Mouse (Mus musculus) forebrain, embryonic 15.5 days (tissue): ENCODE results near the gene Acp7. TPM values are rescaled to one million over a fixed set of nuclear protein-coding genes. Genes with fewer than 3 reads are reported as not detected.

Source experiments
- ATAC-seq: fragments of 200-750 bp; cut with Nextera tagmentation; replicated peaks from 2 replicates; pipeline ENCODE4 v1.8.0; 2017; ENCODE audit warnings: mild to moderate bottlenecking, moderate TSS enrichment, moderate library complexity
- H3K27ac ChIP-seq: fragments of 300-500 bp; sonication (generic); replicated peaks from 2 replicates; pipeline ENCODE4 v1.5.1; 2015; ENCODE audit warnings: mild to moderate bottlenecking, inconsistent platforms
- H3K27me3 ChIP-seq: fragments of 300-500 bp; sonication (generic); 2 replicates; pipeline ENCODE4 v1.6.1; 2015; ENCODE audit warnings: inconsistent platforms
- H3K36me3 ChIP-seq: fragments of 300-500 bp; sonication (generic); 2 replicates; pipeline ENCODE4 v1.6.1; 2015; ENCODE audit warnings: mild to moderate bottlenecking, inconsistent platforms
- H3K4me1 ChIP-seq: fragments of 300-500 bp; sonication (generic); 2 replicates; pipeline ENCODE4 v1.6.1; 2015; ENCODE audit warnings: inconsistent platforms
- H3K4me2 ChIP-seq: fragments of 300-500 bp; sonication (generic); replicated peaks from 2 replicates; pipeline ENCODE4 v1.6.1; 2015; ENCODE audit warnings: mild to moderate bottlenecking, inconsistent platforms
- H3K4me3 ChIP-seq: fragments of 300-500 bp; sonication (generic); 2 replicates; pipeline ENCODE4 v1.5.1; 2015; ENCODE audit warnings: mild to moderate bottlenecking, inconsistent platforms
- H3K9ac ChIP-seq: fragments of 300-500 bp; sonication (generic); replicated peaks from 2 replicates; pipeline ENCODE4 v1.6.1; 2015; ENCODE audit warnings: mild to moderate bottlenecking, inconsistent platforms
- H3K9me3 ChIP-seq: fragments of 300-500 bp; sonication (generic); 2 replicates; pipeline ENCODE4 v1.6.1; 2016; ENCODE audit warnings: inconsistent platforms
- WGBS: fragments of 180-500 bp; shearing (Covaris S2); methylation state at CpG from one replicate; pipeline ENCODE4 v1.1.7; 2015; ENCODE audit warnings: mixed read lengths; 5-methylcytosine and 5-hydroxymethylcytosine counted together
- polyA plus RNA-seq: library from polyadenylated mRNA; unstranded; fragments of >200 nt; fragmentation: Nextera tagmentation; extraction: Ambion mirVana; gene quantifications from 2 replicates; pipeline ENCODE4 v1.2.1, GENCODE M21; 2015

The Acp7 gene
- polyA plus RNA-seq, 1 experiment from 2014 or later, result not detected

DNA sequence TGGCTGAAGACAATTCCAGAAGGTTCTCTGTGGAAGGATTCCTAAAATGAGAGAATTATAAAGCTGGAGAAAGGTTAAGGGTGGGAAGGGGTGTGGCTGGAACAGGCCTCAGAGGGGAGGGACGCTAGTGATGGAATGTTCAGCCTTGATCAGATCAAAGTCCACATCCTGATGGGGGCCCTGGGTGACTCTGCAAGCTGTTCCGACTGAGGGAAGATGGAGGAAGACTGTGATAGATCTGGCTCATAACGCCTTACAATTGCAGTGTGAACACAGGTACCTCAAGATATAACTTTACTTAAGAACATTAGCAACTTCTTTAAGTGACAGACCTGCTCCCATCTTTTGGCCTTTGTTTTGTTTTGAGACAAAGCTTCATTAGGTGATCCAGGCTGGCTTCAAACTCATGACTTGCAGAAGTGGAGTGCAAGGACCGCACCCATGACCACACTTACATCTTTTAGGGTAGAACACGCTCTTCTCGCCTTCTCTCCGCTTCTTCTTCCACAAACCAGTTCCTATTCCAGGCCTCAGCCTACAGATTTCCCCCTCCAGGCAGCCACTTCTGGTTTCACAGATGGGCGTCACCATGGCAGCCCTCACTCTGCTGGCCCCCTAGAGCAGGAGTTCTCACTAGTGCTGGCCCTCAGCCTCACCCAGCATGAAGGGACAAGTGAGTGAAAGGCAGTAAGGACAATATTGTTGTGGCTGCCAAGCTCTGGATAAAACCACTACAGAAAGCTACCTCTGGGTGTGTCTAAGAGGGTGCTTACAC is 47.4 kb downstream of the Acp7 start:
- peak overlapping the region; percentile 73 for H3K27ac ChIP-seq

DNA sequence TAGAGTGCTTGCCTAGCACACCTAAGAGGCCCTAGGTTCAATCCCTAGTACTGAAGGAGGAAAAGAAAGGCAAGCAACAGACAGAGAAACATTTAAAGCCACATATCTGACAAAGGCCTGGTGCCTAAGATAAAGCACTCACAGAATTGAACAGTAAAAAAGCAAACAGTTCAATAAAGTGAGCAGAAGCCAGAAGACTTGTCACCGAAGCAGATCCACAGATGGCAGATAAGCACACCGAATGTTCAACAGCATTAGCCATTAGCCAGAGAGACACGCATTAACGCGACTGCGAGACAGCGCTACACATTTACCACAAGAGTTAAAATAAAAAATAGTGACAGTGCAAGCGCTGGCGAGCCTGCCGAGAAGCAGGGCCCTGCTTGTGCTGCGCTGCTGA is 48.3 kb downstream of the Acp7 start:
- Histone ChIP-seq H3K36me3 (no peaks in the 10 kb centered on the region), H3K27me3 (no peaks in the 10 kb centered on the region), H3K27ac (peak overlapping the region; percentile 73), H3K9ac (no peak overlapping the region), H3K4me2 (no peak overlapping the region), H3K4me3 (no peak overlapping the region), H3K4me1 (peaks cover 41% of the 10 kb centered on the region), H3K9me3 (no peaks in the 10 kb centered on the region)
- no peak for ATAC-seq
- WGBS, result 71% methylated on average over 11 of the region's 11 CpGs

More for the DNA sequence above, 47.4 kb downstream of the Acp7 start:
- Histone ChIP-seq H3K4me3 (no peak overlapping the region), H3K4me2 (no peak overlapping the region), H3K4me1 (peaks cover 49% of the 10 kb centered on the region), H3K27me3 (no peaks in the 10 kb centered on the region), H3K9ac (no peak overlapping the region), H3K9me3 (no peaks in the 10 kb centered on the region), H3K36me3 (no peaks in the 10 kb centered on the region)
- no peak for ATAC-seq
- WGBS, result 80% methylated on average over 8 of the region's 8 CpGs

- no peak overlapping the region for H3K4me3 ChIP-seq
- H3K4me2 ChIP-seq, result no peak overlapping the region
- WGBS, result 84% methylated on average over 4 of the region's 4 CpGs
- H3K27me3 ChIP-seq, result no peaks in the 10 kb centered on the region
- ATAC-seq, result no peak
- no peaks in the 10 kb centered on the region for H3K9me3 ChIP-seq
- H3K27ac ChIP-seq, result no peak overlapping the region
- peaks cover 42% of the 10 kb centered on the region for H3K4me1 ChIP-seq
- no peak overlapping the region for H3K9ac ChIP-seq
- H3K36me3 ChIP-seq, result no peaks in the 10 kb centered on the region
Observed at GRCm38 (mm10) chr7:28581721-28582120, 49.4 kb downstream of the Acp7 start.

DNA sequence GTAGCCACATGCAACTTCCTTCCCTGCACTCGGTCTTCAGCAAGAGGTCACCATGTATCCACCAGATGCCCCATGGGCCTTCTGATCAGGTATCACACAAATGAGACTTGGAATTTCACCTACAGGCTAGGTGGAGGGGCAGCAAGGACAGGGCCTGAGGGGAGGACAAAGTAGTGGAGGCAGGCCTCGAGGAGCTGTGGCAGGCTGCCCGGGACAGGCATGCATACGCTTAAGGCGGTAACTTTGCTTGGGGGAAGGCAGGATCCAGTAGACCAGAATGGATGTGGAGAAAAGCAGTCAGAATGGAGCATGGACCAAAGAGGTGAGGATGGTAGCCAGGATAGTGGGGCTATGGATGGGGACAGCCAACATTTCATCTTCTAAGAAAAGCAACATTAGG is 51.3 kb downstream of the Acp7 start:
- H3K36me3 ChIP-seq, result no peaks in the 10 kb centered on the region
- no peak overlapping the region for H3K9ac ChIP-seq
- peaks cover 41% of the 10 kb centered on the region for H3K4me1 ChIP-seq
- H3K9me3 ChIP-seq, result no peaks in the 10 kb centered on the region
- no peak overlapping the region for H3K27ac ChIP-seq
- no peak overlapping the region for H3K4me2 ChIP-seq
- 76% methylated on average over 5 of the region's 5 CpGs for WGBS
- H3K4me3 ChIP-seq, result no peak overlapping the region
- ATAC-seq, result no peak
- no peaks in the 10 kb centered on the region for H3K27me3 ChIP-seq

DNA sequence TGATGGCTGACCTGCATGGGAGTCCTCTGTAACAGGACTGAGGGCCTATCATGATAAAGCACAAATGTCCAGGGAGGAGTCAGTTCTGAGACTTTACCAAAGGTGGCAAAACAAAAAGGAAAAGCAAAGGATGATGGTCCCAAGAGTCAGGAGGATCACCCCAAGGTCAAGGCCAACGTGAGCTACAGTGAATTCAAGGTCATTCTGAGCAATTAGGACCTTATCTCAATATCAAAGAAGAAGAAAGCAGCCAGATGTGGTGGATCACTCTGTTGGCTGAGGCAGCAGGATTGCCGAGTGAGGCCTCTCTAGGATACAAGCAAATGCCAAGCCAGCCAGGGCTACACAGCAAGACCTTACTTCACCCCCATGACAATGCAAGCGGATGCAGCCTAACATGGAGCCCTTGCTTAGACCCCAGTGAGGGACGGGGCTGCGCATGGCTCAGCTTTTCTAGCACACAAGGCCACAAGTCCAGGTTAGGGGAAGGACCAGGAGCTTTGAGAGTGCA is 52.5 kb downstream of the Acp7 start:
- no peak for ATAC-seq
- H3K4me1 ChIP-seq, result peaks cover 30% of the 10 kb centered on the region

DNA sequence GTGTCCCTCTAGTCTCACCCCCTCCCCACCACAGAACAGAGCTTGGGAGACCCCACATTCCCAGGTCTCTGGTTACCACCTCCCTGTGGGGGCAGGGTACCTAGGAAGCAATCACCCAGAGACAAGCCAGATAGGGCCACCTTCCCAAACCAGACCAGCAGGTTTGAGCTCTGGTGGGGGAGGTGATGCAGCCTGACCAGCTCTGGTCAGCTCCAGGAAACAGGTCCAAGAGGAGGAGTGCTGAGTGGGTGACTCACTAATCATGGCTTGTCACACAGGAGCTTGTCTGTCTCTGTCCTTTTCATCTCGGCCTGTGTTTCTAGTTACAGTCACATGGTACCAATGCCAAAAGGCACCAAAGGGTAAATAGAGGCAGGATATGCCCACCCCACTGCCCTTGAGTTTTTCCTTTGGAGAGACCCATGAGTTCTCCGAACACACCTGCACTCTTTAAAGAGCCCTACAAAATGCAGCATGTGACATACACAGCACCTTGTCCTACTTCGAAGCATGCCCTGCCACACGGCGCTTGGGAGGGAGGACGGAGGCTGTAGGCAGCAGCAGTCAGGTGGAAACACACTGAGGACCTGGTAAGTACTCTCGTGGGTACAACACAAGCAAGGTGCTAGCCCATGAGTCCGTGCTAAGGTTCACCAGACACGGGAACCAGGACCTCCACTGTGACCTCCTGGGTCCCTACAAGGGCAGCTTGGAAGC is 53.1 kb downstream of the Acp7 start:
- Histone ChIP-seq H3K36me3 (no peaks in the 10 kb centered on the region), H3K9me3 (no peaks in the 10 kb centered on the region), H3K27me3 (no peaks in the 10 kb centered on the region), H3K9ac (no peak overlapping the region), H3K4me2 (no peak overlapping the region), H3K4me3 (no peak overlapping the region), H3K27ac (no peak overlapping the region), H3K4me1 (peaks cover 24% of the 10 kb centered on the region)
- ATAC-seq, result no peak
- 89% methylated on average over 9 of the region's 9 CpGs for WGBS

More for the DNA sequence above, 52.5 kb downstream of the Acp7 start:
- Histone ChIP-seq H3K4me2 (no peak overlapping the region), H3K27me3 (no peaks in the 10 kb centered on the region), H3K4me3 (no peak overlapping the region), H3K36me3 (no peaks in the 10 kb centered on the region), H3K27ac (no peak overlapping the region), H3K9ac (no peak overlapping the region), H3K9me3 (no peaks in the 10 kb centered on the region)
- WGBS, result 84% methylated on average over 5 of the region's 5 CpGs

GRCm38 (mm10) chr7:28576271-28576914 is 54.7 kb downstream of the Acp7 start:
- Histone ChIP-seq H3K36me3 (no peaks in the 10 kb centered on the region), H3K4me2 (no peak overlapping the region), H3K9ac (no peak overlapping the region), H3K4me1 (peaks cover 17% of the 10 kb centered on the region), H3K4me3 (no peak overlapping the region), H3K27ac (peak overlapping the region; percentile 19; the same call in 1 of the 2 replicates), H3K9me3 (no peaks in the 10 kb centered on the region), H3K27me3 (no peaks in the 10 kb centered on the region)
- 74% methylated on average over 5 of the region's 5 CpGs for WGBS
- peak; percentile 82 for ATAC-seq

DNA sequence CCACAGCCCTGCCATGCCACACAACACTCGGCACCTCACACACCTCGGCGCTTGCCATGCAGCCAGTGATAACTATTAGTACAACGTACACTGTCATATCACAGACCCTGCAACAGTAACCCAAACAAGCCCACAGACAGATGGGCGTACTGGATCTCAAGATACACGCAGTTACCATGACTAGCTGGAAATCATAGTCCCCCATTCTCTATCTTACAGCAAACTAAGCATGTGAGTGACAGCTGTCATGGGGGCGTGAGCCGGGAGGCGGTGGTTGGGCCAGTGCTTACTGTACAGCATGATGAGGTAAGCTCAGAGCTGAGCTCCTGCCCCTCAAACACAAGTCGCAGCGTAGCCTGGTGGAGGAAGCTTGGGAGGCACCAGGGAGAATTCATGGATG is 55.5 kb downstream of the Acp7 start:
- H3K4me1 ChIP-seq, result peaks cover 23% of the 10 kb centered on the region
- no peak overlapping the region for H3K4me3 ChIP-seq
- no peaks in the 10 kb centered on the region for H3K27me3 ChIP-seq
- H3K27ac ChIP-seq, result no peak overlapping the region
- H3K9me3 ChIP-seq, result no peaks in the 10 kb centered on the region
- no peaks in the 10 kb centered on the region for H3K36me3 ChIP-seq
- no peak for ATAC-seq
- 95% methylated on average over 11 of the region's 11 CpGs for WGBS
- no peak overlapping the region for H3K4me2 ChIP-seq
- no peak overlapping the region for H3K9ac ChIP-seq

DNA sequence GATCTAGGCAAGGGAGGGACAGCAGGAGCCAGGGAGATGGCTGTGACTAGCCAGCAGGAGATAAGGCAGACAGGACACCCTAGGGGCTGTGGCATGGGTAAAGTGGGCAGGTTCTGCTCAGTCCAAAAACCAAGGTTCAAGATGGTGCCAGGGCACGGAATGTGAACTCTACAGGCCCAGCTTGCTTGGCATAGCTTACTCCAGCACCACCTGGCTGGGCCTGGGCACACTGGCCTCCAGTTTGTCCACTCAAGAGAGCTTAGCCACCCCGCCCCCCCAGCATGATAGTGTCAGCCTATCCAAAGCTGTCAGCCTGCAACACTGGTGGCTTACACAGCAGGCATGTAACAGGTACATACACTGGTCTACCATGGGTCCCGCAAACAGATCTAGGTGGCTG is 57.9 kb downstream of the Acp7 start:
- ATAC-seq, result no peak
- Histone ChIP-seq H3K4me2 (no peak overlapping the region), H3K9ac (no peak overlapping the region), H3K4me3 (no peak overlapping the region), H3K27ac (no peak overlapping the region), H3K9me3 (no peaks in the 10 kb centered on the region), H3K27me3 (no peaks in the 10 kb centered on the region), H3K4me1 (peaks cover 25% of the 10 kb centered on the region), H3K36me3 (no peaks in the 10 kb centered on the region)
- WGBS, result 96% methylated on average over 3 of the region's 3 CpGs

GRCm38 (mm10) chr7:28572689-28573088 is 58.4 kb downstream of the Acp7 start:
- H3K36me3 ChIP-seq, result peaks cover 2% of the 10 kb centered on the region
- no peaks in the 10 kb centered on the region for H3K27me3 ChIP-seq
- H3K4me1 ChIP-seq, result peaks cover 24% of the 10 kb centered on the region
- 94% methylated on average over 5 of the region's 5 CpGs for WGBS
- H3K4me2 ChIP-seq, result no peak overlapping the region
- H3K4me3 ChIP-seq, result no peak overlapping the region
- no peak overlapping the region for H3K9ac ChIP-seq
- ATAC-seq, result no peak
- no peaks in the 10 kb centered on the region for H3K9me3 ChIP-seq
- no peak overlapping the region for H3K27ac ChIP-seq

DNA sequence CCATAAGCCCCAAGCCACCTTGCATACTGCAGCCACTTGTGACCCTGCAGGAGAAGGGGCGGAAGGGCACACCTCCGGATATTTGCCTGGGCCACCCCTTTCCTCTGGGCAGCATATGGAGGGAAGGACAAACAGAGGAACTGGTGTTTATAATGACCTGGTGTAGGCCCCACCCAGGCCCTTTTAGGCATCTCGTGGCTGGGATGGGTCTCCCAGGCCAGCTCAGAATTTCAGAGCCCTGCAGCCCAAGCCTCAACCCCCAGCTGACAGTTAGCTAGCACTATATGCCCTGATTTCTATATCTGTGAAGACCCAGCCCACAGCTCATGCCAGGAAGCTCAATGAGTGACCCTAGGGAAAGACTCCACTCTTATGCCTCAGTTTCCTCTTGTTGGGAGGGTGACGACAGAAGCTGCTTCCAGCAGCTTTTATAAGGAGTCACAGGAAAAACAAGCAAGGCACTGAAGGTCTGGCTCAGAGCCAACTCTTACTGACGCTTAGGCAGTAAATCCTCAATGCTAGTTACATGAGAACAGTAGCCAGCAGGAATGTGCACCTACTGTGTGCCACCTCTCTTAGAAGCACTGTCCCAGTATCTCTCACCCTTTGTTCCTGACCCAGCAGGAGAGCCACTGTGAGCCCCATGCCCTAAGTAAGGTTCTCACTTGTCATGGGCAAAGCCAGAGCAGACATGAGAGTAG is 60.0 kb downstream of the Acp7 start:
- H3K4me1 ChIP-seq, result peaks cover 8% of the 10 kb centered on the region; the same call in 1 of the 2 replicates
- H3K4me2 ChIP-seq, result no peak overlapping the region
- no peak overlapping the region for H3K9ac ChIP-seq
- peaks cover 16% of the 10 kb centered on the region for H3K36me3 ChIP-seq
- no peak for ATAC-seq
- no peaks in the 10 kb centered on the region for H3K27me3 ChIP-seq
- H3K9me3 ChIP-seq, result no peaks in the 10 kb centered on the region
- H3K27ac ChIP-seq, result 0 out of 2 replicates have a peak overlapping the region, but pooled peaks have one; percentile 8
- H3K4me3 ChIP-seq, result no peak overlapping the region
- 50% methylated on average over 5 of the region's 5 CpGs for WGBS
